Mouse (Mus musculus) CD8-positive naive resting alpha-beta T cell, adult 2 months (primary cell): ENCODE results near the gene Mum1.

ENCODE experiments used
- DNase-seq, 2 experiments: peaks; one replicate each; pipeline ENCODE4 v3.0.0; 2022; ENCODE audit warnings: low read depth in 2 of 2, low spot score in 2 of 2

The Mum1 gene

DNA sequence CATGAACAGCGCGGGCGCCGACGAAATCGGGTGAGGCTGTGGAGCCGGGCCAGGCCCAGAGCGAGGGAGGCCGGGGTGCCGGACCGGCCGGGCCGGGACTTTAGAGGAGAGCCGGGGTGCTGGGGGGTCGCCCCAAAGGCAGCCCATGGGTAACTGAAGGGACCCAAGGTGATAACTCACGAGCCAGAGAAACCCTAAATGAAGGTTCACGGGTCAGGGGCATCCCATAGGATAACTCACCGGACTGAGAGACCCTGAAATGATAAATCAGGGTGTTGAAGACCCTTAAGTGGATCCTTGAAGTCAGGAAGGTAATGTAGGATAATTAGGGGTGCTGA is 38.9 kb downstream of the Mum1 start:
- DNase-seq = no peak

DNA sequence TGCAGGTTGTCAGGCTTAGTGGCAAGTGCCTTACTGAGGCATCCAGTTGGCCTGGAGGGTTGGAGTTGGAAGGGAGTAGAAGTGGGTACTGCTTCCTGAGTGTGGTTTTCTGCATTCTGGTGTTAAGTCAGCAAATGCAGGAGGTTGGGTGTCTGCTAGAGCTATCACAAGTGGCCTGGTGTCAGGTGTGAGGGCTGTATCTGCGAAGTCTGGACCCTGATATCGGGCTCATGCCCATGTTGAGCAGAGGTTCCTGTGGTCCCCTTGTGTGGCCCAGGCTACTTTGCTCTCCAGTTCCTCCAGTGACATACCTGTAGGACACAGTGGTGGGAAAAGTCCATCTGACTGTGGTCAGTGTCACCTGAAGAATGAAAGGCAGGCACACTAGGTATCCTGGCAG is 43.9 kb downstream of the Mum1 start:
- no peak for DNase-seq

DNA sequence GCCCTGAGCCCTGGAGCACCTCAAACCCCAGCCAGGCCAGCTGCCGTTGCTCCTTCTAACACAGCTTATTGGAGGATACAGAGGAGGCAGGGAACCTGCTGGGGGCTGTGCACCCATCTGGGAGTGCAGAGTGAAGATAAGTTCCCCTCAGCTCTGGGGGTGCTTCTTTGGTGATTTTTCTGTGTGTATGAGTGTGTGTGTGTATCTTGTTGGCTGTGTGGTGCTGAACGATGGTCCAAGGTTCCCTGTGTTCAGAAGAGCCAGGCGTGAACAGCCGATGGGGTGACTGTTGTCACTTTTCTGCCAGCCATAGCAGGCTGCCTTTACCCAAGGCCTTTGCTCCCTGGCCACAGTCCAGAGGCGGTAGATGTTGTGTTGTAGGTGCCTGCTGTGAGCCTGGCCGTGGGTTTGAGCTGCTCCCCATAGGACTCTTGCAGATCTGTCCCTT is 44.5 kb downstream of the Mum1 start:
- DNase-seq = no peak

DNA sequence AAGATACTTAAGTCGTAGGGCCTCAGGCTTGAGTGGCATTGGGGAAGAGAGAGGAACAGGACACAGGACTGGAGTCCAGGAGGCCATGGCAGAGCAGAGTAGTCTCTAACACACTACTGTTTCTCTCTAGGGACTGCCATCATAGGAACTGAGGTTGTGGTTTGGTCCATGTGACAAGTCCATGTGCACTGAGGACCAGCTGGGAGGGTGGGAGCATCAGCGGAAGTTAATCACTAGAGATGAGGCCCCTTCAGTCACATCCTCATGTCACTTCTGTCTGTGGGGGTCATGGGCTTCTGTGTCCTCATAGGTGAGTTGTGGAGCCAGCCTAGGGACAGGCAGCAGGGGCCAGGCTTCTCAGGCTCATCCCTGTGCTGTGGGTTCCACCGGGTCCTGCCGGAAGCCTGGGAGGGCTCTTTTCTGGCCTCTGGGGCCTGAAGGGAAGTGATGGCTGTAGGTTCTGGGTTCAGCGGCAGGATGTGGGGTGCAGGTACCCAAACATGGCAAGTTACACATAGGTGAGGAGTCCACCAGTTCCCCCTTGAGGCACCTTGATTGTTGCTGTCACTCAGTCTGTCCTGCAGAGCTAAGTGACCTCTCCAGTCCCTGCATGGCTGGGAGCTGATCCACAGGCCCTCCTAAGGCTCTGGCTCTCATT is 45.1 kb downstream of the Mum1 start:
- peak in 1 of 2 experiments; percentile 32 for DNase-seq

DNA sequence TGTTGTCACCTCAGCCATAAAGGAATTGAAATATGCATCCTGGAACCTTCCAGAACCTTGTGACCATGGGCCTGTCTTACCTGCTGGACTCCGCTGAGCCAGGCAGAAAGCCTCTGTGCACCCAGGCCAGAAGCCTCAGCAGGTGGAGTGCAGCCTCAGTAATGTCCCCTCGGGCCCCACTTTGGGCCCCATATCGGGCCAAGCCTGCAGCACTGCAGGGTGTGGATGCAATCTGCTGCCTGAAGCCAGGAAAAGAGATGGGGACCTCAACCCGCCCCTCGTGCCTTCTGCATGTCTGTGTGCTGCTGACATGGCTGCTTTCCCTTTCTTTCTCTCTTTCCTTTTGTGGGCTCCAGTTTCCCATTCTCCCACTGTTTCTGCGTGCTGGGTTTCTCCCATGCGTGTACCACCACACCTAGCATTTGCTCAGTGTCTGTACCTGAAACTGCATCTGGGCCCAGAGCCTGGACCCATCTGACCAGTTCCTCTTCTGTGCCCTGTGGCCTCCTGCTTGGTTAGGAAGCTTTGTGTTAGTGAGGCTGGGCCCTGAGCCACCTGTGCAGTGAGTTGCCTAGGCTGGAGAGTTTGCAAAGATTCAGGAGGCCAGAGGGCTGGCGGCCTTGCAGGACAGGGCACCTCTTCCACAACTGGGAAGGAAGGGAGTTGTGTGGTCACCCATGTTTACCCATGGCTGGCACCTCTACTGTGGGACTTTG is 45.8 kb downstream of the Mum1 start:
- no peak for DNase-seq

DNA sequence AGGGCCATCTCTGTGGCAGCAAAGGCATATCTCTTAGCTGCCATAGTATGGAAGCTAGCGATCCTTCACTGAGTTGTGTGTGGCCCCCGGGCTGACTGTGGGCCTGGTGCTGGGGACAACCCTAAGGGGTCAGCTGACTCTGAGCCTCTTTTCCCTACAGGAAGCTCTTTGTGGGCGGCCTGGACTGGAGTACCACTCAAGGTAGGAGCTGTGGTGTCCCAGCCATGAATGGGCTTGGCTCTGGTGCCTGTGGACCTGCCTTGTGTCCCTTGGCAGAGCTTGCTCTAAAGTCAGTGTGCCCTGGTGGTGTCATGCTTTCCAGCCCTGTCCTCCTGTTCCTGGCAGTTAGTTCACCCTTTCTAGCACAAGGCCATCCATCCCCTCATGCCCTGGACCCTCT is 47.6 kb downstream of the Mum1 start:
- no peak for DNase-seq

DNA sequence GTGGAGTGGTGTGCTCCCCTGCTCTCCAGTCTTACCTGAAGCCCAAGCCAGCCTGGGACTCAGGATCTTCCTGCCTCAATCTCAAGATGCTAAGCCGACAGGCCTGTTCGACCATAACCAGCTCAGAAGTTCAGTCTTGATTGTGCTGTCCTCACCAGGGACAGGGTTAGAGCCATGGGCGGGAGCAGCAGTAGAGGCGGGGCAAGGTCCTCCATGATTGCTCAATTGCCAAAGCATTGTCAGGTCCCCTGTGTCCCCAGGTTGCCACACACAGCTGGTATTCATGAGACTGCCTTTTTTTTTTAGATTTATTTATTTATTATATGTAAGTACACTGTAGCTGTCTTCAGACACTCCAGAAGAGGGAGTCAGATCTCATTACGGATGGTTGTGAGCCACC is 50.0 kb downstream of the Mum1 start:
- DNase-seq = no peak

DNA sequence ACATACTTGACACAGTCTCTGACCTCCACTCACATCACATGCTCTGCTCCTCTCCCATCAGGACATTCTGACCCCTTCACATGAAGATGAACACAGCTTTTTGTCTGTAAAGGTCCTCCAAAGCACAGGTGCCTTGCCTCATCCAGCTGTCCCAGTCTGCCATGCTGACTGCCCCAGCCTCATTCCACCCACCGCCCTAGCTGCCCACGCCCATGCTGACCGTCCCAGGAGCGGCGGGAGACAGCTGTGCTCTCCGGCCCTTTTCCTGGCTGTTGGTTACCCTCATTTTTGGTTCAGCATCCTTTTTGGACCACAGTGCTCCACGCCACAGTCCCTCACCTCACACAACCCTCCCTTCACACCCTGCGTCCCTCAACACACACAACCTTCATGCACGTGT is 52.2 kb downstream of the Mum1 start:
- DNase-seq = no peak

DNA sequence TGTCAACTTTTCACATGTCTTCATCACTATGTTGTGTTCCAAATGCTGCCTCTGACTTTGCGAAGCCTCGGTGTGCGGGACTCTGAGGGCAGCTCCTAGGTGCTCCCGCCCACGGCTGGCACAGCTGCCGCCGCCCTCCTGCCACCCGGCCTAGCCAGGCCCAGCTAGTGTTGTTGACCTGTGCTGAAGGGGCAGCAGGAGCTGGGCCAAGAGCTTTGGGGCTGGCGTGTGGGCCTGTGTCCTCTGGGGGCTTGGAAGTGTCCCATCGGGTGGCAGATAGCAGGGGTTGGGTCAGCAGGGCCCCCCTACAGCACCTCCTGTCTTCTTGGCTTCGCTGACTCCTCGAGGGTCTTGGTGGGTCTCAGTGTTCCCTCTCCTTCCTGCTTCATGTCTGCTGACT is 53.0 kb downstream of the Mum1 start:
- no peak for DNase-seq

DNA sequence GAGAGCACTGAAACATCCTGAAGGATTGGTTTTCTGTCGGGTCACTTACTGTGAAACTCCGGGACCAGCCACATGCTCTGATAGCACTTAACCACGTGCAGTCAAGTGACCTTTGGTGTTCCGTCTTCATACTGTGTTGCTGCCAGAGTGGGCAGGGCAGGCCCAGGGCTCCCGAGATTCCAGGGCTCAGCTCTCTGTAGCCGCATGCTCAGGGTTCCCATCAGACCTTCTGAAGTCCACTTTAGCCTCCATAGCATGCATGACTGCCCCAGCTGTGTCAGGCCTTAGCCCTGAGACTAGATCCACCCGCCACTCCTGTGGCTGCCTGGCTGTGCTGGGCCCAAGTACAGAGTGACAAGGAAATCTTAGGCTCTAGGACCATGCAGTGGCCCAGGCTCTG is 55.1 kb downstream of the Mum1 start:
- DNase-seq = no peak

DNA sequence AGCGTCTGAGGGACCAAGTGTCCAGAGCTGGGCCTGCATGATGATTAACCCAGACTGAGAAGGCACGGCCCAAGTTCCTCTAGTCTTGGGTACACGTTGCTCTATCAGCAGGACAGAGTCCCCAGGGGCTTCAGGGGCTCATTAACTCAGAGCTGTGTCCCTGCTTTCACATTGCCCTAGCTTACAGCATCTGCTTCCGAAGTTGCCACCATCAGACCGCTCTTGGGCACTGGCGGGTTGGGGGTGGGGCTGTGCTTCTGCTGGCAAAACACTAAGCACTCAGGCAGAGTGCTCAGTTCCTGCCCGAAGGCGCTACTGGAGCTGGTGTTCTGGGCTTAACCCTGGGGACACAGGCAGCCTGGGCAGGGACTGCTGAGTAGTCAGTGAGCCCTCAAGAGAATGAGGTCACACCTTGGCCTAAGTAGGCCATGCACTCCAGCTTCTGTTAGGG is 55.7 kb downstream of the Mum1 start:
- no peak for DNase-seq

DNA sequence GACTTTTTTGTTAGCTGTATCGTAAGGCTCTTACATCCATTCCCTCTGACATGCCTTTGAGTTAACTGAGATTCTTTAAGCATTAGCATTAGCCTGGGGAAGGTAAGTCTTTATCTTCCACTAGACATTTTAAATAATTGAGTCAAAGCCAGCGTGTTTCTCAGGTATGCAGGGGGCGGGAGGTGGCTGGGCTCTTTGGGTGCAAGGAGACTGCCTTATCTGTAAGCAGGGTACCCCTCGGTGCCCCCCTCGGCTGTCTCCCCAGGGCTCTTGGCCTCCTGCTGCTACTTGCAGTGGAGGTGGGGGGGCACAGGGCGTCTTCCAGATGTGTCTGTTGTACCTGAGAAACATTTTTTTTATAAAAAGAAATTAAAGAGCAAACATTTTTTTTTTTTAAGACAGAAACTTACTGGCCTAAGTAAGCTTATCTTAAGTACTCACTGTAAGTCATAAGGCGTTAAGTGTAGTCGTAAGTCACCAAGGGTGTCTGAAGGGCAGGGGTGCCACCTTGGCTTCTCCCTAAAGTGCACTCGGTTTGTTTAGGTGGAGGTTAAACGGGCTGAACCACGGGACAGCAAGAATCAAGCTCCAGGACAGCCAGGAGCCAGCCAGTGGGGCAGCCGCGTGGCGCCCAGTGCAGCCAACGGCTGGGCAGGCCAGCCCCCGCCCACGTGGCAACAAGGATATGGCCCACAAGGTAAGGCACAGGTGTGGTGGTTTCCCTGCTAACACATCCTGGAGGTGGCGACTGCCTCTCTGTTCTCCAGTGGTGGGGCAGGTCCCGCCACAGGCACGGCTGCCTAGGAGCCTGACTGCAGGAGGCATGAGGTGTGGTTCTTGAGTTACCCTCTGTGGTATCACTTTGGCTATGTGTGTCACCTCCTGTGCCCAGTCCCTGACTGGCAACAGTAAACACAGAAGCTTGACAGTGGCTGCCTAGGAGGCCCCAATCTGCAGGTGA is 56.5 kb downstream of the Mum1 start:
- no peak for DNase-seq

DNA sequence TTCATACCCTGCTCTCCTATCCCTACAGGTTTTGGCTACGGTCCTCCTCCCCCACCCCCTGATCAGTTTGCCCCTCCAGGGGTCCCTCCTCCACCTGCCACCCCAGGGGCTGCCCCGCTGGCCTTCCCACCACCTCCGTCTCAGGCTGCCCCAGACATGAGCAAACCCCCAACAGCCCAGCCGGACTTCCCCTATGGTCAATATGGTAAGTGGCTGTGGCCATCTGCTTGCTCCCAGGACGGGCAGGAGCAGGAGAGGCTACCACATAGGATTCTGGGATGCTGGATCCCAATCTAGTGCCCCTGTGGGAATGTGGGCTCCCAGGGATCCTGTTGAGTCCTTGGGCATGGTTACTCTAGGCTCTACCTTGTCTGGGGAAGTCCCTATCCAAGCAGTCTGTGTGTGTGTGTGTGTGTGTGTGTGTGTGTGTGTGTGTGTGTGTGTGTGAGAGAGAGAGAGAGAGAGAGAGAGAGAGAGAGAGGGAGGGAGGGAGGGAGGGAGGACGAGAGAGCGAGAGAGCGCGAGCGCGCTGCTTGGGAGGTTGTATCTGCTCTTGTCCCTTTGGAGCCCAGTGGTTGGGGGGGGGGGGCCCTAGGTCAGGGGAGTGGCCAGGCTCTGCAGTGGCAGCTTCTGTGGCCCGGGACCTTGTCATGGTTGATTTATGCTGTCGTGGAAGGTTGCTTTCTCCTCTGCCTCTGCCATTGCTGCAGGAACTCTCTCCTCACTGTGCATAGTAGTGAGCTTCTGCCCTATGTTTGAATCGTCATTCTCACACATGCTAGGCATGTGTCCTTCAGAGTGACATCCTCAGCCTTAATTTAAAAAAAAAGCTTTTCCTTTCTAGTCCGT is 59.2 kb downstream of the Mum1 start:
- no peak for DNase-seq

DNA sequence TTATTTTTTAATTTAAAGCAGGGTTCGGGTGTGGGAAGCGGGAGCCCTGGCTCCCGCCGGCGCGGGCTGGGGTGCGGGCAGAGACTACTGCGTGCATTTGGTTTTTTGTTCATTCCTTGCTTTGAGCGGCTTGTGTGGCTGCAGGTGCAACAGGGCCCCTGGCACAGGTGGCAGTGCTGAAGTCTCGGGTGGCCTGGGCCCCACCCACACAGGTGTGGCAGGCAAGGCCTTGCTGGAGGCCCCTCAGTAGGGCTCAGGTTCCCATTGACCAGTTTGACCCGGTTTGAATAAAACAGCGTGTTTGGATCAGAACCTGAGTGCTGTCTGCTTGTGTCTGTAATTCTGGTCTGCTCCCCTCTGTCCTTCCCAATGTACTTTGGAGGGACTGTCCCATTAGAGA is 61.9 kb downstream of the Mum1 start:
- DNase-seq = no peak

DNA sequence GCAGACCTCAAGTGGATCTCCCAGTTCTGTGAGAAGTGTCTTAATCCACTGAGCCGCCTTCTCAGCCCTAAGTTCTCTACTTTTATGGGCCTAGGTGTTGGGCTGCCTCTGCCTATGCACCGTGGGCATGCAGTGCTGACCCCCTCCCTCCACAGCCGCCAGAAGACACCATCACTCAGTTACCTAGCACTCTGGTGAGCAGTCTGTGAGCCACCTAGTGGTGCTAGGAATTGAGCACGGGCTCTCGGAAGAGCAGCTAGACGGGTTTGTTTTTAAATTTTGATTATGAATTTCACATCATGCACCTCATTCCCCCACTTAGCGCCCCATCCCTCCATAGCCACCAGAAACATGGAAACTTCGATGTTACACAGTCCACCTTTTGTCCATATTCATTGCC is 62.4 kb downstream of the Mum1 start:
- no peak for DNase-seq

DNA sequence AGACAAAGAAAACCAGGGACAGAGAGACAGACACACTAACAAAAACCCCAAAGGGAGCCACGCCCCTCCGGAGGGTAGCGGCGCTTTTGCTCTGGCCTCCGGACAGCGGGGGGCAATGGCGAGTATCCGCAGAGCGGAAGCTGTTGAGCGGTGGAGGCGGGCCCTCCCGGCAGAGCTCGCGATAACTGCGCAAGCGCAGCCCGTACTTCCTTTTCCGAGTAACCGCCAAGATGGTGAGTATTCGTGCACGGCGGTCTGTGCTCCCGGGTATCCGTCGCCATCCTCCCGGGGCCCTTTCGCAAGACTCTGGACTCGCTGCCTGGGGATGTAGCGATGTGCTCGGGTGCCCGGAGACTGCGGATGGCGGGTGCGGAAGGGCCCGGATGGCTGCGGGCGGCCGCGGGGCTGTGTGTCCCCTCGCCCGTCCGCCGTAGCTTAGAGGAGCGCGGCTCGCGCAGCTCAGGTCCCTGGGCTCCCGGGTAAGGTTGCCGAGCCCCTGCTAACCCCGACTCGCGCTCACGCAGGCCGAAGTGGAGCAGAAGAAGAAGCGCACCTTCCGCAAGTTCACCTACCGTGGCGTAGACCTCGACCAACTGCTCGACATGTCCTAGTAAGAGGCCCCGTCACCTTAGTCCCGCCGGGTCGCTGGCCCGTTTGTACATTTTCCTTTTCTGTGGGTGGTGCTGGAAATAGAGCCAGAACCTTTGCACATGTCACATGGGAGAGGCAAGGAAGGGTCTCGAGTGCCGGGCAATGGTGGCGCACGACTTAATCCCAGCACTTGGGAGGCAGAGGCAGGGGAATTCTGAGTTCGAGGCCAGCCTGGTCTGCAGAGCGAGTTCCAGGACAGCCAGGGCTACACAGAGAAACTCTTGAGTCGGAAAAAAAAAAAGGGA is 66.3 kb downstream of the Mum1 start, which contains the start of gene Rps15:
Gene Rps15, plus strand, starts transcription at position 203 of the 896 bp plus-strand sequence.
- peak; percentile 89 to 93 for DNase-seq

DNA sequence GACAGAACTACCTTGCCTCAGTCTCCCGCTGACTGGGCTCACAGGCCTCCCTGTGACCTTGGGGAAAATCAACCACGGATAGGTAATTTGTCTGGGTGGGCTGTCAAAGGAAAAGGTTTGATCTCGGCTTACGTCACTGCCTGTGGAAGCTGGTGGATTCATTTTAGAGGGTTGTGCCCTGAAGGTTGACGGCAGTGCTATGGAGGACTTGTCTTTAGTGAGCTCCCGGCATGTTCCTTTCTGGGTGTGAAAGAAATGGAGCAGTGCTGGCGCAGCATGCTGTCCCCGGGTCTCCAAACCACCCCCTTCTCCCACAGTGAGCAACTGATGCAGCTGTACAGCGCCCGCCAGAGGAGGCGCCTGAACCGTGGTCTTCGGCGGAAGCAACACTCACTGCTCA is 67.1 kb downstream of the Mum1 start:
- DNase-seq = peak in 1 of 2 experiments; percentile 14
